Mouse (Mus musculus): ENCODE measurements around the gene Kcnn1.

GRCm38 (mm10) chr8:70843214-70843773 lies 19.8 kb downstream of the Kcnn1 start:
- TF ChIP-seq MYOD1 (IDR thresholded peaks at IDR 0.05; ENCODE audit: control insufficient read depth in 1 of 3, insufficient read length in 2 of 3, low read depth in 2 of 3) (no peak), E2F4 (IDR thresholded peaks at IDR 0.05; ENCODE audit: insufficient read depth) (no peak), POLR2AphosphoS2 (IDR thresholded peaks at IDR 0.05; ENCODE audit: insufficient read length, low read depth) (no peak), POLR2A (IDR thresholded peaks at IDR 0.05; ENCODE audit: insufficient read length, low read depth) (no peak), USF1 (IDR thresholded peaks at IDR 0.05; ENCODE audit: low read depth) (no peak), CEBPB (IDR thresholded peaks at IDR 0.05; ENCODE audit: insufficient read depth, poor library complexity, severe bottlenecking) (no peak), REST (IDR thresholded peaks at IDR 0.05; ENCODE audit: insufficient read depth, insufficient read length) (no peak), MAX (IDR thresholded peaks at IDR 0.05; ENCODE audit: low read depth) (no peak), TCF12 (IDR thresholded peaks at IDR 0.05; ENCODE audit: insufficient read depth, poor library complexity, severe bottlenecking) (no peak)
